Mouse (Mus musculus): Measurements from ENCODE around the gene St3gal6. TPM values are rescaled to one million over a fixed set of nuclear protein-coding genes. Genes with fewer than 3 reads are reported as not detected.

St3gal6 gene
- total and polyA plus RNA-seq, 3 experiments, result 4.0 to 8.9 TPM; not detected in 1

- Histone ChIP-seq H3K79me2 (ENCODE audit: control insufficient read depth, insufficient read depth, low read length, poor library complexity) (no peaks in the 10 kb centered on the region), H3K27ac (ENCODE audit: control insufficient read depth, low read depth, low read length) (no peak overlapping the region), H3K36me3 (ENCODE audit: control insufficient read depth in 1 of 2, insufficient read depth in 2 of 2, low read length in 2 of 2) (no peaks in the 10 kb centered on the region), H3K4me1 (ENCODE audit: control insufficient read depth in 1 of 2, insufficient read depth in 2 of 2, low read length in 2 of 2) (no peaks in the 10 kb centered on the region), H3K9ac (ENCODE audit: control insufficient read depth, low read depth, low read length, poor library complexity, severe bottlenecking) (no peak overlapping the region), H3K9me3 (replicated peaks; ENCODE audit: insufficient read depth, low read length) (no peaks in the 10 kb centered on the region), H3K4me3 (ENCODE audit: control insufficient read depth in 1 of 2, insufficient read depth in 1 of 2, low read depth in 2 of 2, low read length in 2 of 2) (no peak overlapping the region), H3K27me3 (ENCODE audit: control insufficient read depth in 1 of 2, insufficient read depth in 2 of 2, low read length in 2 of 2) (no peaks in the 10 kb centered on the region)
- TF ChIP-seq CHD1 (IDR thresholded peaks at IDR 0.05; ENCODE audit: low read depth, low read length) (no peak), MAZ (IDR thresholded peaks at IDR 0.05; ENCODE audit: low read depth, low read length) (no peak), MAFK (IDR thresholded peaks at IDR 0.05; ENCODE audit: borderline replicate concordance, low read depth, low read length) (no peak), EP300 (IDR thresholded peaks at IDR 0.05; ENCODE audit: low read depth in 1 of 2, low read length in 2 of 2) (no peak)
- DNase-seq (ENCODE audit: low read depth, low spot score), result no peak
These were observed 36.2 kb downstream of the St3gal6 start for GRCm38 (mm10) chr16:58487861-58488260.

- Histone ChIP-seq H3K4me1 (ENCODE audit: control insufficient read depth in 1 of 2, insufficient read depth in 2 of 2, low read length in 2 of 2) (no peaks in the 10 kb centered on the region), H3K4me3 (ENCODE audit: control insufficient read depth in 1 of 2, insufficient read depth in 1 of 2, low read depth in 2 of 2, low read length in 2 of 2) (no peak overlapping the region), H3K27me3 (ENCODE audit: control insufficient read depth in 1 of 2, insufficient read depth in 2 of 2, low read length in 2 of 2) (no peaks in the 10 kb centered on the region), H3K9me3 (replicated peaks; ENCODE audit: insufficient read depth, low read length) (no peaks in the 10 kb centered on the region), H3K79me2 (ENCODE audit: control insufficient read depth, insufficient read depth, low read length, poor library complexity) (no peaks in the 10 kb centered on the region), H3K9ac (ENCODE audit: control insufficient read depth, low read depth, low read length, poor library complexity, severe bottlenecking) (no peak overlapping the region), H3K36me3 (ENCODE audit: control insufficient read depth in 1 of 2, insufficient read depth in 2 of 2, low read length in 2 of 2) (no peaks in the 10 kb centered on the region), H3K27ac (ENCODE audit: control insufficient read depth, low read depth, low read length) (no peak overlapping the region)
- TF ChIP-seq MXI1 (IDR thresholded peaks at IDR 0.05; ENCODE audit: low read depth, low read length) (no peak), USF1 (IDR thresholded peaks at IDR 0.05; ENCODE audit: low read depth, low read length) (no peak), SMC3 (IDR thresholded peaks at IDR 0.05; ENCODE audit: low read depth, low read length) (no peak), UBTF (IDR thresholded peaks at IDR 0.05; ENCODE audit: borderline replicate concordance, insufficient read depth, low read depth, low read length) (no peak), MEF2A (IDR thresholded peaks at IDR 0.05; ENCODE audit: extremely low read depth, insufficient replicate concordance, low read depth, low read length, poor library complexity, severe bottlenecking) (no peak)
- DNase-seq (ENCODE audit: low read depth, low spot score), result no peak
These were observed 41.7 kb downstream of the St3gal6 start for GRCm38 (mm10) chr16:58482296-58482695.

- no peaks in the 10 kb centered on the region for H3K36me3 ChIP-seq (ENCODE audit: control insufficient read depth in 1 of 2, insufficient read depth in 2 of 2, low read length in 2 of 2)
- no peaks in the 10 kb centered on the region for H3K27me3 ChIP-seq (ENCODE audit: control insufficient read depth in 1 of 2, insufficient read depth in 2 of 2, low read length in 2 of 2)
- H3K4me3 ChIP-seq (ENCODE audit: control insufficient read depth in 1 of 2, insufficient read depth in 1 of 2, low read depth in 2 of 2, low read length in 2 of 2), result no peak overlapping the region
- DNase-seq (ENCODE audit: low read depth, low spot score), result no peak
- H3K27ac ChIP-seq (ENCODE audit: control insufficient read depth, low read depth, low read length), result no peak overlapping the region
- H3K9me3 ChIP-seq (replicated peaks; ENCODE audit: insufficient read depth, low read length), result no peaks in the 10 kb centered on the region
- no peak overlapping the region for H3K9ac ChIP-seq (ENCODE audit: control insufficient read depth, low read depth, low read length, poor library complexity, severe bottlenecking)
- H3K4me1 ChIP-seq (ENCODE audit: control insufficient read depth in 1 of 2, insufficient read depth in 2 of 2, low read length in 2 of 2), result no peaks in the 10 kb centered on the region
- TF ChIP-seq ZMIZ1 (IDR thresholded peaks at IDR 0.05; ENCODE audit: low read depth, low read length) (no peak), CHD2 (IDR thresholded peaks at IDR 0.05; ENCODE audit: low read length) (no peak), SMC3 (IDR thresholded peaks at IDR 0.05; ENCODE audit: low read depth, low read length) (no peak), USF1 (IDR thresholded peaks at IDR 0.05; ENCODE audit: low read depth, low read length) (no peak), MAFK (IDR thresholded peaks at IDR 0.05; ENCODE audit: borderline replicate concordance, low read depth, low read length) (no peak), ELF1 (IDR thresholded peaks at IDR 0.05; ENCODE audit: low read depth, low read length) (no peak), POLR2AphosphoS2 (IDR thresholded peaks at IDR 0.05; ENCODE audit: low read length) (no peak), E2F4 (IDR thresholded peaks at IDR 0.05; ENCODE audit: borderline replicate concordance, low read depth, low read length) (no peak), TCF12 (IDR thresholded peaks at IDR 0.05; ENCODE audit: low read depth, low read length) (no peak), BHLHE40 (IDR thresholded peaks at IDR 0.05; ENCODE audit: borderline replicate concordance, low read depth, low read length) (no peak), JUND (IDR thresholded peaks at IDR 0.05; ENCODE audit: low read depth, low read length) (no peak)
- H3K79me2 ChIP-seq (ENCODE audit: control insufficient read depth, insufficient read depth, low read length, poor library complexity), result no peaks in the 10 kb centered on the region
These were observed 42.2 kb downstream of the St3gal6 start for GRCm38 (mm10) chr16:58481906-58482270.

Measured in MEL (cell line).